Mouse (Mus musculus): ENCODE data around the gene G3bp1. TPM values are rescaled to one million over a fixed set of nuclear protein-coding genes. Genes with fewer than 3 reads are reported as not detected.

The G3bp1 gene
- total and polyA plus RNA-seq, 3 experiments = 129 to 314 (median 246) TPM

- Histone ChIP-seq H3K27ac (ENCODE audit: control insufficient read depth, low read depth, low read length) (no peak overlapping the region), H3K4me3 (ENCODE audit: control insufficient read depth in 1 of 2, insufficient read depth in 1 of 2, low read depth in 2 of 2, low read length in 2 of 2) (no peak overlapping the region), H3K4me1 (ENCODE audit: control insufficient read depth in 1 of 2, insufficient read depth in 2 of 2, low read length in 2 of 2) (no peaks in the 10 kb centered on the region)
Observed at GRCm38 (mm10) chr11:55453640-55454039, 15.8 kb upstream of the G3bp1 start.

GRCm38 (mm10) chr11:55455166-55455565 lies 14.3 kb upstream of the G3bp1 start:
- Histone ChIP-seq H3K9ac (ENCODE audit: control insufficient read depth, low read depth, low read length, poor library complexity, severe bottlenecking) (no peak overlapping the region), H3K36me3 (ENCODE audit: control insufficient read depth in 1 of 2, insufficient read depth in 2 of 2, low read length in 2 of 2) (peaks cover 0 to 11% of the 10 kb centered on the region in 2 experiments), H3K27ac (ENCODE audit: control insufficient read depth, low read depth, low read length) (no peak overlapping the region), H3K79me2 (ENCODE audit: control insufficient read depth, insufficient read depth, low read length, poor library complexity) (peaks cover 19% of the 10 kb centered on the region), H3K9me3 (replicated peaks; ENCODE audit: insufficient read depth, low read length) (no peaks in the 10 kb centered on the region), H3K4me1 (ENCODE audit: control insufficient read depth in 1 of 2, insufficient read depth in 2 of 2, low read length in 2 of 2) (peaks cover 0 to 11% of the 10 kb centered on the region in 2 experiments; a peak in 2 of 4 replicates), H3K27me3 (ENCODE audit: control insufficient read depth in 1 of 2, insufficient read depth in 2 of 2, low read length in 2 of 2) (no peaks in the 10 kb centered on the region), H3K4me3 (ENCODE audit: control insufficient read depth in 1 of 2, insufficient read depth in 1 of 2, low read depth in 2 of 2, low read length in 2 of 2) (no peak overlapping the region)
- TF ChIP-seq JUND (IDR thresholded peaks at IDR 0.05; ENCODE audit: low read depth, low read length) (no peak), E2F4 (IDR thresholded peaks at IDR 0.05; ENCODE audit: borderline replicate concordance, low read depth, low read length) (no peak), ZKSCAN1 (IDR thresholded peaks at IDR 0.05; ENCODE audit: low read depth, low read length) (no peak), MYC (IDR thresholded peaks at IDR 0.05; ENCODE audit: low read depth, low read length) (no peak), GATA1 (IDR thresholded peaks at IDR 0.05; ENCODE audit: low read depth, low read length) (no peak), POLR2A (IDR thresholded peaks at IDR 0.05; ENCODE audit: control insufficient read depth in 1 of 2, insufficient read depth in 1 of 2, low read depth in 1 of 2, low read length in 2 of 2, poor library complexity in 1 of 2) (no peak), GABPA (IDR thresholded peaks at IDR 0.05; ENCODE audit: low read depth, low read length) (no peak), EP300 (IDR thresholded peaks at IDR 0.05; ENCODE audit: low read depth in 1 of 2, low read length in 2 of 2) (no peak), MEF2A (IDR thresholded peaks at IDR 0.05; ENCODE audit: extremely low read depth, insufficient replicate concordance, low read depth, low read length, poor library complexity, severe bottlenecking) (no peak), UBTF (IDR thresholded peaks at IDR 0.05; ENCODE audit: borderline replicate concordance, insufficient read depth, low read depth, low read length) (no peak), RCOR1 (IDR thresholded peaks at IDR 0.05; ENCODE audit: low read depth, low read length) (no peak), NELFE (IDR thresholded peaks at IDR 0.05; ENCODE audit: low read depth, low read length) (no peak), RAD21 (IDR thresholded peaks at IDR 0.05; ENCODE audit: low read depth, low read length) (no peak), SMC3 (IDR thresholded peaks at IDR 0.05; ENCODE audit: low read depth, low read length) (no peak)
- DNase-seq (ENCODE audit: low read depth, low spot score) = no peak

More at GRCm38 (mm10) chr11:55453640-55454039, 15.8 kb upstream of the G3bp1 start:
- Histone ChIP-seq H3K79me2 (ENCODE audit: control insufficient read depth, insufficient read depth, low read length, poor library complexity) (peaks cover 7% of the 10 kb centered on the region), H3K9ac (ENCODE audit: control insufficient read depth, low read depth, low read length, poor library complexity, severe bottlenecking) (no peak overlapping the region), H3K27me3 (ENCODE audit: control insufficient read depth in 1 of 2, insufficient read depth in 2 of 2, low read length in 2 of 2) (no peaks in the 10 kb centered on the region), H3K9me3 (replicated peaks; ENCODE audit: insufficient read depth, low read length) (no peaks in the 10 kb centered on the region), H3K36me3 (ENCODE audit: control insufficient read depth in 1 of 2, insufficient read depth in 2 of 2, low read length in 2 of 2) (no peaks in the 10 kb centered on the region; a peak in 2 of 4 replicates)
- TF ChIP-seq ZMIZ1 (IDR thresholded peaks at IDR 0.05; ENCODE audit: low read depth, low read length) = no peak
- no peak for TF ChIP-seq KAT2A (conservative IDR thresholded peaks at IDR 0.05; ENCODE audit: low read depth, low read length)
- no peak for DNase-seq (ENCODE audit: low read depth, low spot score)

All from MEL (cell line).